Mouse (Mus musculus): ENCODE data around the gene Gm11077. TPM values are rescaled to one million over a fixed set of nuclear protein-coding genes. Genes with fewer than 3 reads are reported as not detected.

Gene Gm11077
- total RNA-seq, 2 experiments from 2014 or later = not detected

DNA sequence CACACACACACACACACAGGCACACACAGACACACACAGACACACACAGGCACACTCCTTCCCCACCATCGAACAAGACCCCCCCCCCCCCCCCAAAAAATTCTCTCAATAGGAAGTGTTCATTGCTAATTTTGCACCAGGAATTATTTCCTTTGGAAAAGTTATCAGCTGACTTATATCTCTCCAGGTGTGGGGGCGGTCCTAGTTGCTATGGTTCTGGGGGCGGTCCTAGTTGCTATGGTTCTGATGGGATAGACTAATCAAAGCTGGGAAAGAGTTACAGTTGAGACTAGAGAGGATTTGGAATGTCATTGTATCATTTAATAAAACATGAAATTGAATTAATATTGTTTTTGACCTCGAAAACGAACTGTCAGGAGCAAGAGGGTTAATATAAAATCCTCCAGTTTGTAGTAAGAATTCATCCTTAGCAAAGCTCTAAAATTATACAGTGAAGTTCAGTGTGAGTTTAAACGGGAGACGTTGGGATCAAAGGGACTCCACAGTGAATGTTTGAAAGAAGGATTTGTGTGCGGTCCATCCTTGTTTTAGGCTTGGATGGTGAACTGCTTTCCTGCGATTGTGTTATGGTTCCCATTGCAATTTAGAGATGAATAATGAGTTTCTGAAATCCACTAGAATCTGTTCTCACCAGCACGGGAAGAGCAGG is 4.0 kb downstream of the Gm11077 start:
- ATAC-seq (replicated peaks; ENCODE audit: low FRiP score, poor library complexity, severe bottlenecking) = no peak

DNA sequence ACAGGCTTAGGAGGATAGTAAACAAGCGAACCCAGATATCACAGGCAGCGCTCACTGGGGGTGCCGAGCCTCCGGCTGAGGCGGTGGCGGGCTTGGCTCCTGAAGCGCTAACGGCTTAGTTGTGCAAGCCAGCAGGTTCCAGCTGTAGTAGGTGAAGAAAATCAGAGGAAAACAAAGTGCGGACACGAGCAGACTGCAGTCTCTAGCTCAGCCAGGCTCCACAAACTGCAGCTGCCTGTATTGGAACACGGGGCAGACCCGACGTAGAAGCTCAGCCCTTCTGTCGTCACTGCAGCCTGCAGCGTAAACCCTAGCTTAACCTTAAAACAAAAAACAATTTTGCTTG is 4.5 kb downstream of the Gm11077 start:
- no peak for ATAC-seq (replicated peaks; ENCODE audit: low FRiP score, poor library complexity, severe bottlenecking)

DNA sequence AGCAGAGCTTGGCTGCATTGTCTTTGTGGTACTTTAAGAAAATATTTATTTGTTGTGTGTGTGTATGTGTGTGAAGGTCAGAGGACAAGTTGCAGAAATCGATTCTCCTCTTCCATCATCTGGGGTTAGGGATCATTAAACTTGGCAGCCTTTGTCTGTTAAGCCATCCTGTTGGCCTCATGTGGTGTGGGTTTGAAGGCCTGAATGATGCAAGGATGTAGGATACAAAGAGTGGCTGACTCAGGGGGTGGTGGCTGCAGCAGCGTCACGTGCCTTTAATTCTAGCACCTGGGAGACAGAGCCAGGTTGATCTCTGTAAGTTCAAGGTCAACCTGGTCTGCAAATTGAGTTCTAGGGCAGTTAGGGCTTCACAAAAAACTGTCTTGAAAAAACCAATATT is 16.5 kb downstream of the Gm11077 start:
- ATAC-seq (replicated peaks; ENCODE audit: low FRiP score, poor library complexity, severe bottlenecking) = no peak

DNA sequence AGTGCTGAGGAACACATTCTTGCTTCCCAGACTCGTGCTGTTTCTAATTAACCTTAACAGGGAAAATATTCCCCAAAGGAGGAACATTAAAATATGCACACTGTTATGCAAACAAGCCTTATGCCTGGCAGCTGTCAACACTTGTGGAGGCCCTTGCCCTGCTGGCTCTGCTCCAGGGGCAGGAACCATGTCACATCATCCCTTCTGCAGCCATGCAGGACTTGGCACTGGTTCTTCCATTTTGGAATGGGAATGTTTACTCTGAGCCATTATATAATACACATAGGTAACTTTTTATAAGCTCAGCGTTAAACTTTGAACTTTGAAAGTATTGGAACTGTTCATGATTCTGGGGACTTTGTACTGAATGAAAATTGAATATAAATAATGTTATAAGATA is 18.5 kb downstream of the Gm11077 start:
- no peak for ATAC-seq (replicated peaks; ENCODE audit: low FRiP score, poor library complexity, severe bottlenecking)

DNA sequence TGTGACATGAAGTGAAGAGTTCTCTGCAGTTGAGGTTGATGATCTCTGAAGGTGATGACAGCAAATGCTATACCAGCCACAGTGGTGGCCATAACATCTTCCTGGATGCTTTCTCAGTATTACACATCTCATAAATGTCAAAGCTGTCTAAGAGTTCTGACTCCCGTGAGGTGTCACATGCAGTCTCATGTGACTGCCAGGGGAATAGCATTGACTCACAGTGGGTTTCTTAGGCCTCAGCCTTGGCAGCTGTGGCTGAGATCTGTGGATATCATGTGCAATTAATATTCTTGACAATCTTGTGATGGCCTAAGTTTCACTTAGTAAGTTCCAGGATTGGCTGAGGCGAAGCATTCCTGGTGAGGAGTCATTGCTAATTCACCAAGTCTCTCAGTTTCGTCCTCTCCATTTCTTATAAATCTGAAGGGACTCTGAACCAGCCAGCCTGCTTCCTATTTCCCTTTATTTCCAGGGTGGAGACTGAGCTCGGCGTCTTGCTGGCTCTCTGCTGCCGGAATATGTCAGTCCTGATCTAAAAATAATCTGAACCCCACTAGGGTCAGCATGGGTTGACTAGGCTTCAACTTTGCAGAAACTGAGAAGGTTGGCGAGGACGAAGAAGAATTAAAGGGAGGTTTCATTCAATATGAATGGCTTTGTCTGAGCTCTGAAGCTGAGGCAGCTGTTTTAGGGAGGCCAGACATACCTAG is 21.4 kb downstream of the Gm11077 start:
- no peak for ATAC-seq (replicated peaks; ENCODE audit: low FRiP score, poor library complexity, severe bottlenecking)

DNA sequence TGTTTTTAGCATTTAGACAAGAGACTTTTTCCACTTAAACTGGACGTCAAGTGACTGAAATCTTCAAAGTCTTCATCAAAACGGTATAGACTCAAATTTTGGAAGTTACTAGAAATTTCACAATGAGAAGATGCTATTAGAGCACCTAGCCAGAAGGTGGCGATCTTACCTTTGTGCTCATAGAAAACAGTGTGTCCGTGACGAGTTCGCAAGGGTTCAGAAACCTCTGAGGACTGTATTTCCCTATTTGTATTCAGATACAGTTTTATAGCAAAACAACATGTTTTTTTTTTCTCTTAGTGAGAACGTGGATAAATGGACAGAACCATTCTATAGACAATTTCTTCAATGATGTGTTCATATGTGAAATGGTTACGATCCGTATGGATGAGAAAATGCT is 37.3 kb downstream of the Gm11077 start:
- no peak for ATAC-seq (replicated peaks; ENCODE audit: low FRiP score, poor library complexity, severe bottlenecking)

DNA sequence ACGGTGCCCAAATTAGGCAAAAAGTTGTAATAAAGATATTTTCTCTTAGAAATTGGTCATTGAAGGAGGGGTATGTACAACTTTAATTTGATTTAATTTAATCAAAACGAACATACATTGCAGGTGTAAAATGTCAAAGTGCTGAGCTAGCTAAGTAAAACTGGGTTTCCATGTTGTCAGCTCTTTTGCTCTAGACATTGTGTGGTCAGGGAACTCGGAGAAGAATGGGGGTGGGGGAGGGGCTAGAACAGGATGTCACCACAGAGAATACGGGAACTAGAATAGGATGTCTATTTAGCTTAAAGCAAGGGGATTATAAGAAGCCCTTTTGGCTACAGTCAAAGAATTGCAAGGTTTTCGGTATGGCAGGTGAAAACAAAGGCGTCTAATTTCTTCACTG is 38.2 kb downstream of the Gm11077 start:
- ATAC-seq (replicated peaks; ENCODE audit: low FRiP score, poor library complexity, severe bottlenecking) = no peak

DNA sequence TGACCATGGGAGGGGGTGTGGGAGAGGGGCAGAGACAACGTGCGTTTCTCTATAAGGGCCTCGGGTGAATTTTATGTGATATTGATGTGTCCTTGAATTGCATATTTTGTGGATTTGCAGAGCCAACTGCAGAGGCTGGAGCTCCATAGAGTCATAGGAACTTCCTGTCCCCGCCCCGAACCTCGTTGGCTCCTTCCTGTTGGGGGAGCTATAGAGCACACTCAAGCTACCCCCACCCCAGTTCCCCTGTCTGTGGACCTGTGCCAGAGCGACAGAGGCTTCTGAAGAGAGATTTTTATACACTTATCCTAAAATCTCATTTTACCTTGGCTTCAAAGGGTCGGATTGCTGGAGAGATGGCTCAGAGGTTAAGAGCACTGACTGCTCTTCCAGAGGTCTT is 39.1 kb downstream of the Gm11077 start:
- ATAC-seq (replicated peaks; ENCODE audit: low FRiP score, poor library complexity, severe bottlenecking) = no peak

DNA sequence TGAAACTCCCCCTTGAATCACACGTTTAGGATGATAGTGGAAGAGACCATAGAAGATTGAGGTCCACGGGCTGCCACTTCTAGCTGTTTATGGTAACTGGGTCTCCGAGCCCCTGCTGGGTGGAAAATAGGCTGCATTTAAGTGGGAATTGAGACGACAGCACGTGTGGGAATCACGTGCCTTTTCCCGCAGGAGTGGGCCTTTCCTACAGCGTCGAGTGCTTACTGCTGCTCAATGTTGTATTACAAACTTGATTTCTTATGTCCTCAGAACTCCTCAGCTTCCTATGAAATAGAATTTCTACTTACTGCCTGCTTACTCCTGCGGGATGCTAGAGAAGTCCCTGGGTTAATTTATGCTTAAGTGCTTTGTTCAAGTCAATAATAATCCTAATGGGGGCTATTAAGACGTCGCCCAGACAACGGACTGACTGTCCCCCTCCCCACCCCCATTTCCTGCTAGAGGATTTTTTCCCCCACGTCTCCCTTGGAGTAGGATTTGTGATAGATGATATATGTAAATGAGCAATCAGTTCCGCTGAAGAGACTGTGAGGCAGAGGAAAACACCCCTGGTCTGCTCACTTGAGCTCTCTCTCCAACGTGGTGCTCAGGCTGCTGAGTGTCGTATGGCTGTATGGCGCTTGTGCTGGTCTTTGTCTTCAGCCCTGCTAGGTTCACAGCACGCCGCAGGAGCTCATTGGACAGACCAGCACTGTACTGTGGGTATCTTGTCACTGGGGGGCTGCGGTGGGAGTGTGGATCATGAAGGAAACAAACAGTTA is 40.0 kb downstream of the Gm11077 start:
- ATAC-seq (replicated peaks; ENCODE audit: low FRiP score, poor library complexity, severe bottlenecking) = no peak

DNA sequence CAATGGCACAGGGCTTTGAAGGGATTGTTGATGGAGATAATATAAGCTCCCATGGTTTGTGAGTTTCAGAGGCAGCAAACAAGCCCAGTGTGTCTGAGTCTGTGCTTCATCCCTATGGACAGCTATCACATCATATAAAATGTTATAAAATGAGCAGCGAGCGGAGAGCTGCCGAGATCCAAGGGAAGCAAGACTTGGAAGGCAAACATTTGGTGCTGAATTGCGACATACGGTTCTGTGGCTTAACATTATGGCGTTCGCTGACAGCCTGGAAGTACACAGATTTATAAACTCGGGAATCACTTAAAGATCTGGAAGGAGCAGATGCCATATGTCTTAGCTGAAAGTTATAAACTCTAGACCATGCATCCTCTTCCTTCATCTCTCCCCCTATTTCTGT is 47.2 kb downstream of the Gm11077 start:
- ATAC-seq (replicated peaks; ENCODE audit: low FRiP score, poor library complexity, severe bottlenecking) = no peak

DNA sequence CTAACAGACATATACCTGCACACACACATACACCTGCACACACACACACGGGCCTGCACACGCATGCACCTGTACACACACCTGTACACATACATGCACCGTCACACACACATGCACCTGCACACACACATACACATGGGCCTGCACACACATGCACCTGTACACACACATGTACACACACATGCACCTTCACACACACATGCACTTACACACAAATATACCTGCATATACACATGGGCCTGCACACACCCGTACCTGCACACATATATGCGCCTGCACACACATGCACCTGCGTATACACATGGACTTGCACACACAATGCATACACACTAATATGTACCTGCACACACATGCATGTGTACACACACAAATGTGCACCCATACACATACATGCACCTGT is 53.4 kb downstream of the Gm11077 start:
- no peak for ATAC-seq (replicated peaks; ENCODE audit: low FRiP score, poor library complexity, severe bottlenecking)

DNA sequence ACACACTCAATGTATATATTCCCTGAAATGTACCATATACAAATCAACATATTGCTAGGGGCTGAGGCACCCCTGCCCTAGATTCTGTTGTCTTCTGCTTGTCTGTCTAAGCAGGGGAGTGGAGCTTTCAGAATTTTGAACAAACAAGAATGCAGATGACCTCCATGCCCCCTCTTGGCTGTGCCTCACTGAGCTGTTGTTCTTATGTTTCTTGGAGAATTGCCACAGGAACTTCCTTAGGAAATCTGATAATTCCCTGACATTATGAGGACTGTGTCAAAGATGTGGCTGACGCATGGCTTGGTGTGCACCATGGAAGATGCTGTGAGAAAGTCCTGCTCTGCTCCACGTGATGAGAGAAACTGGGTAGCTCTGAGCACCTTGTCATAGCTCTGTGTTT is 57.0 kb downstream of the Gm11077 start:
- ATAC-seq (replicated peaks; ENCODE audit: low FRiP score, poor library complexity, severe bottlenecking) = no peak

DNA sequence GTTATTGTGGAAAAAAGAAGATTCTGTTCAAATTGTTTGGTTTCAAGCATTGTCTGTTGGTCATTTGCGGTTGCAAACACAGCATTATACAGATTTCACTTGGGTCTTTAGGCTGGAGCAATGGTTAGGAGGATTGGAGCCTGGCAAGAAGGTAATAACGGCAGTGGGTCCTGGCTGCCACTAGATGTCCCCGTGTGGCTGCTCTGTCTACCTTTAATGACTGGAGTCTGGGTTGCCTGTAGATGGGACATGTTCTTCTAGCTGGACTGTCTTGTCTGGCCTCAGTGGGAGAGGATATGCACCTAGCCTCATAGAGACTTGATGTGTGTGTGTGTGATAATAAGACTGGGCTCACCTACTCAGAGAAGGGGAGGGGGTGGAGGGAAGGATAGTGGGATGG is 60.8 kb downstream of the Gm11077 start:
- ATAC-seq (replicated peaks; ENCODE audit: low FRiP score, poor library complexity, severe bottlenecking) = no peak

DNA sequence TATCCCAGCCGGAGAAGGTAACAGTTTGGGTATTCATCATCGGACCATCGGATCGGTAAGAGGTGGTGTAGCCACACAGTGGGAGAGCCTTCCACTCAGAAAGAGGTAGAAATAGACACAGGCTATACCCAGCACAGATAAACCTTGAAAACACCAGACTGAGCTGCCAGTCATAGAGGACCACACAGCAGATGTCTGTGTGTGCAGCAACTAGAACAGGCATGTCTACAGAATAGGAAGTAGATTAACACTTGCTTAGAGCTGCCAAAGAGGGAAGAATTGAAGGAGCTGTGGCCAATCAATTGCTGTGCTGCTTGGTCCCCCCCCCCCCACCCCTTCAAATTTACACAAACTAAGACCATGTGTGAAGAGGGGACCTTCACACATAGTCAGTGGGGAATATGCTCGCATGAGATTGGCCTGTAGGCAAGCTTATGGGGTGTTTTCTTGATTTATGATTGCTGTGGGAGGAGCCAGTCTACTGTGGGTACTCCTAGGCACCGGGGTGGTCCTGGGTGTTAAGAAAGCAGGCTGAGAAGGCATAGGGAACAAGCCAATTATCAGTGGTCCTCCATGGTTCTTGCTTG is 64.7 kb downstream of the Gm11077 start:
- no peak for ATAC-seq (replicated peaks; ENCODE audit: low FRiP score, poor library complexity, severe bottlenecking)

DNA sequence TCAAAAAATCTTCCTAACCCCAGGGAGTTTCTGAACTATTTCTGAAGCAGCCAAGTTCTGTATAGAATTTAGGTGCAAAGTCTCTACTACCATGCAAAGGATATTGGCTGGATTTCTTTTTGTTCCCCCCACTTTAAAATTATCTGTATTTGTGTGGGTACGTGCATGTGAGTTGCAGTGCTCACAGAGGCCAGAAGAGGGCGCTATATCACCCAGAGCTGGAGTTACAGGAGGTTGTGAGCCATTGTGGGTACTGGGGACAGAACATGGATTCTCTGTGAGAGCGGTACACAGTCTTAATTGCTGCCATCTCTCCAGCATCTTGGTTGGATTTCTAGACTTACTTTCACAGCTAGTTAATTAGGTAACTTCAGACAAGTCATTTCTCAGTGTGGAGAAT is 69.8 kb downstream of the Gm11077 start:
- ATAC-seq (replicated peaks; ENCODE audit: low FRiP score, poor library complexity, severe bottlenecking) = no peak

DNA sequence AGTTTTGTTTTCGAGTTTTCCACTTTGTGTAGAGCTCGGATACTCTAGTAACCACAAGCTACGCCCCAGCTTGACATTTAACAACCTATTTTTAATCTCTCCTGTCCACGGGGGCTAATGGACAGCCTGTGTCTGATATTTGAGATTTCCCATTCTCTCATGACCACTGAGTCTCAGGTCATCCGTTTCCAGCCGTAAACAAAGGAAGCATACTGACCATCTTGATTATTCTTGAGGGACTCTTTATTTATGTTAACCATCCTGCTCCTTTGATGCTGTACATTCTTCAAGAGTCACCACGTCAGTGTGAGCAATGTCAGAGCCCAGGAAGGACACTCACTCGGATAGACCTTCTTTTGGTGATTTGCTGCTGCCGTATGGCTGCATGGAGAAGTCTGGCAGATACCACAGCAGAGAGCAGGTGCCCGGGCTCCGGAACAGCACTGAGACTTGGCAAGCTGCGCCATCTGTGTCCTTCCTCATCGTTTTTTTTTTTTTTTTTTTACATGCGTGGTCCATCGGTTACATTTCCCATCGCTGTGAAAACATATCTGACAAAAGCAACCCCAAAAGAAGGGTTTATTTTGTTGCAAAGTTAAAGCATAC is 70.5 kb downstream of the Gm11077 start:
- no peak for ATAC-seq (replicated peaks; ENCODE audit: low FRiP score, poor library complexity, severe bottlenecking)

DNA sequence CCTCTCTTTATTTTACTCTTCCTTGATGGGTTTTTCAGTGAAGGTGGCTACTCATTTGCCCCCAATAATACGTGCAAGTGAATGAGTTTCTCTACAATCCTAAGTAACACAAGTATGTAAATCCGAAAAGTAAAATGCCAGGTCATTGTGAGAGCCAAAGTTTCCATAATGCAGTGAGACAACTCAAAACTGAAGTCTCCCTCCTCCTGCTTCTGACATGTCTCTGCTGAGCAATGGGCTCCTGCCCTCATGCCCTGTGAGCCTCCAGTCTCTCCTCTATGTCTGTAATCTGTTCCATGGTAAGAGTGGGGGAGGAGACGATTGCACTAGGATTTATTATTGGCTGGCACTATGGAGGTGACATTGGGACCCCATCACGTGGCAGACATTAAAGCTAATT is 71.5 kb downstream of the Gm11077 start:
- no peak for ATAC-seq (replicated peaks; ENCODE audit: low FRiP score, poor library complexity, severe bottlenecking)
